Mouse (Mus musculus) ES-E14 (cell line): ENCODE results near the gene Robo1.

Experiments used
- MAFK ChIP-seq: IDR thresholded peaks from 2 replicates; pipeline ENCODE4 v1.6.1; 2014; ENCODE audit warnings: mild to moderate bottlenecking, low read depth, low read length, inconsistent platforms; ENCODE audit not compliant: insufficient read depth
- ZC3H11A ChIP-seq: IDR thresholded peaks from 2 replicates; pipeline ENCODE4 v1.6.1; 2012; ENCODE audit warnings: low read depth, mild to moderate bottlenecking, inconsistent platforms, low read length, borderline replicate concordance

DNA sequence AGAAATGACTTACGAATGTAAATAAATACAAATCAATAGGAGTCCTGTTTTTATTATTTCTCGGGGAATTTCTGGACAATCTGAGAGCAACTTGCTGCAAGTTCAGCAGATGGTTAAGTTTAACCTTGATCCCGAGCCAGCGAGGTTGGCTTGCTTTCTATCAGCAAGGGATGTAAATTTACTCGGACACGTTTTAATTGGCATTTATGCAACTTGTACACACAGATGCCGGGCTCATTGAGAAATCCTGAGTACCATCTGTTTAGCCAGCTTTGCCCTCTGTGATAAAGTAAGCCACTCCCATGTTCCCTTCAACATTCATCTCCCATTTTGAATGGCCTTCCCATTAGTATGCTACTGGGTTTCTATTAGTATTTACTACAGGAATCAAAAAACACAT is 580.0 kb downstream of the Robo1 start:
- TF ChIP-seq ZC3H11A (no peak), MAFK (no peak)
